Mouse (Mus musculus) cerebellum, postnatal 14 days (tissue): ENCODE measurements around the gene Eif5a2.
A peak's percentile ranks its signal among the peaks of the same experiment; 100 is the strongest.
"Not testable (repeated sequence)": the region's sequence is repeated elsewhere in the genome, so short reads cannot be mapped to it uniquely, and the experiment has no call there.

Source experiments
- DNase-seq, 2 experiments: peaks; one replicate each; pipeline ENCODE4 v3.0.0; 2021; ENCODE audit warnings: mixed read lengths in 2 of 2

Gene Eif5a2

DNA sequence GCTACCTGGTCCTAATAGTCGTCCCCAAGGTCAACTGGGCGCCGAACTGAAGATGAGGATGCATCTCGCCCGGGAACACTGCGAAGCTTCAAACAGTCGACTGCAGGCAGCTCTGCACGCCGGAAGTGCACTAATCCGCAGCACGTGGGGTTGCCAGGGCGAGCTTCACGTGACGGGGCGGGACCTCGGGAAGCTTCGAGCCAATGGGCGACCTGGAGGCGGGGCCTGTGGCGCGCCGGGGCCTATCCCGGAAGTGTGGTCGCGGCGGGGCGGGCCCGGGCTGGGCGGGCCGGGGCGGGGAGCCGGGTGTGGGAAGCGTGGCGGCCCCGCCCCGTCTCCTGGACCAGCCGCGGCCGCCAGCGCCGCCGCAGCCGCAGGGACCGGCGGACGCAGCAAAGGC, at the start of gene Eif5a2:
Gene Eif5a2, plus strand, starts transcription at position 283 of the 400 bp plus-strand sequence.
- DNase-seq = peak; percentile 95 to 97

DNA sequence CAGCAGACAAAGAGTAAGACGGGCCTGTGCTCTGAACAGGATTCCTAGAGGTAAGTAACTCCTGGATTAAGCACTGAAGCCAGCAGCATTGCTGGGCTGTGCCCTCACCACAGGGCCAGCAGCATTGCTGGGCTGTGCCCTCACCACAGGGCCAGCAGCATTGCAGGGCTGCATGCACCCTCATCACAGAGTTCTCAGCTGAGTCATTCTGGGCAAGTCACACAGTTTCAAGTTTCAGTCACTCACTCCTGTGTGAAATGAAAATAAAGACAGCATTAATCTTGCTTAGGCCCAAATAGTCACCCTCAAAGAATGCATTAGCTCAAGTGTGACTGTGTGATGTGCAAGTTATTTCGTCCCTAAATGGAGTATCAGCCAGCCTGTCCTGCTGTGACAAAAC, 46.4 kb upstream of the Eif5a2 start:
- no peak for DNase-seq

DNA sequence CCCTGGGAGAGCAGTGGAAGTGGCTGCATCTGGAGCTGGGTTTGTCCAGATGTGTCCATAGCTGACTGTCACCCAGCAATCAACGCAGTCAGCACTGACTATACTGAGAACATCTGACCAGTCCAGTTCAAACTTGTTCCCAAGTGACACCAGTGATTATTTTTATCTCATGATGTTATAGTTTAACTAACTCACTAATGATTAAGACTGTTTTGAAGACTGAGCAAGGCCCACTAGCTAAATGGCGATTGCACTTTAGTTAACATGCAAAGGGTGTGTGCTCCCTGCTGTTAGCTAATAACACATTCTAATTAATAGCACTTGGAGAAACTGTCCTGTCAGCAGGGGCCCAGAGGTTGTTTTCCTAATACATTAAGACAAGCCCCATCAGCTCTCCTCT, 44.1 kb upstream of the Eif5a2 start:
- DNase-seq = no peak

DNA sequence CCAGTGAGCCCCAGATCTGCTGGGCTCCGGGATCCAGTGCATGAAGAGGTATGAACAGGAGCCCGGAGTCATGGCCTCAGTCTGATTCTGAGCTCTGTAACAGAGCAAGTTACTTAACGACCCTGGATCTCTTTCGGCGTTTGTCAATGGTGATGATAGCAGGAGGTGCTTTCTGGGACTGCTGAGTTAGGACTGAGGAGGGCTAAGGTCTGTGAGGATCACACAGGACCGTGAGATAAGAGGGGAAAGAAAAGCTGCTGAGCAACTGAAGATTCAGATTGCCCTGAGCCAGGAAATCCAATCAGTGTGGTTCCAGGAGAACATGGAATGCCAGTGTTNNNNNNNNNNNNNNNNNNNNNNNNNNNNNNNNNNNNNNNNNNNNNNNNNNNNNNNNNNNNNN, 40.7 kb upstream of the Eif5a2 start:
- DNase-seq = no peak

DNA sequence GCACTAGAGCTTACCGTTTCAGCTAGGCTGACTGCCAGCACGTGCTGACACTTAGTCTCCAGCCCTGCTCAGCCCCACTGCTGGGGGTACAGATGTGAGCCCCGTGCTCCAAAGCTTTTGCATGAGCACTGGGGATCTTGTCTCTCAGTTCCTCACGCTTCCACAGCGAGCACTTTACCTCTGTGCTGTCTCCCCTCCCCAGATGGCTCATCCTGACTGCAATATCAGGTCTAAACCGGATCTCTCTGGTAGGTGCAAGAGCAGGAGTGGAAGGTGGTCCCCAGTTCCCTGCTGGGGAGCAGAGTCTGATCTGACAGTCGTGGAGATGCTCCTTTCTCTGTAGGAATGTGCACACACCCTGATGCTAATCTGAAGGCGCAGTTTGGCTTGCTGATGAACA, 37.8 kb upstream of the Eif5a2 start:
- peak in 1 of 2 experiments; percentile 13 for DNase-seq

DNA sequence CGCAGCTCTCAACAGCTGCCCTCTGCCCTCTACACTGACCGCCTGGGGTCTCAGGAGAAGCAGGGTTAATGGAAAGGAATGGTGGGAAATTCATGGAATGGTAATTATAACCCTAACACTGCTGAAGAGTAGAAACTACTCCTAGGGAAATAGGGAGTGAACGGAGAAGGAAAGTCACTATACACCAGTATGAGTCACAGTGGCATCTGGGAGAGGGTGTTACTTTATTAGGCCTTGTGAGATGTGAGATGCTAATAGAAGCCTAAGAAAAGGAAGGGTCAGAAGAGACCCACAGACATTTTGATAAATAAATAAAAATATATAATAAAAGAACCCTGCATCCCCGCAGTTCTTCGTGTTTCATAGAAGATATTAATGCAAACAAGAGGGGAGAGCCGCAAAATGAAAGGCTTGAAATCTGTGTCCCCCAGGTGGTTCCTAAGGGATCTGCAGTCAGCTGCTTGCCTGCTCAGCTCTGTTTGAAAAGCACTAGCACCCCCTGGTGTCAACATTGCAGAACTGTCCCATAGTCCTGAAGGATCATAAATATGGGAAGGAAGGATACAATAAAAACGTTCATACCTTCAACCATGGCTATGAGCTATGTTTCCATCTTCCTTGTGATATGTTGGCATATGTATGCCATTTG, 35.1 kb upstream of the Eif5a2 start:
- DNase-seq = peak; percentile 89 to 90

DNA sequence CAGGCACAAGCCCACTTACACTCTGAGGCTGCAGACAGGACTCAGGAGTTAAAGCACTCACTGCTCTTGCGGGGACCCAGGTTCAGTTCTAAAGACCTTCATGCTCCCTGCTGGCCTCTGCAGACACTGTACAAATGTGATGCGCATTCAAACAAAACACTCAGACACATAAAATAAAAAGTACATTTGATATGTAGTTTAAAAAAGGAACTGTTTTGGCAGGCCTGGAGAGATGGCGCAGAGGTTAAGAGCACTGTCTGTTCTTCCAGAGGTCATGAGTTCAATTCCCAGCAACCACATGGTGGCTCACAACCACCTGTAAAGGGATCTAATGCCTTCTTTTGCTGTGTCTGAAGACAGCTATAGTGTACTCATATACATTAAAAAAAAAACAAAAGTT, 32.9 kb upstream of the Eif5a2 start:
- no peak for DNase-seq

DNA sequence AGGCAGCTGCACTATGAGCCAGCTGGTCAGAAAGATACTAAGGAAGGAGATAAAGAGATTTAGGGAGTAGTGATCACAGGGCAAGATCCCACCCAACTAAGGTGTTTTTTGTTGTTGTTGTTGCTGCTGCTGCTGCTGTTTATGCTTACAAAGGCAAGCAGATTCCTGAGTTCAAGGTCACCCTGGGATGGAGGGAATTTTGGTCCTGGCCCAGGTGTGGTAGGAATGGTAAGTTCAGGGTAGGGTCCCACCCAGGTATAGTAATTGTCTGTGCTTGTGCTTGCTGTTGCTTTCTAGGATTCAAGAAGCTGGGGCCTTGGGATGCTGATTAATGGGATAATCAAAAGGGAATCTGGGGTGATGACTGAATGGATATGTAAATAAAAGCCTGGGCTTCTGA, 32.1 kb upstream of the Eif5a2 start:
- no peak for DNase-seq

DNA sequence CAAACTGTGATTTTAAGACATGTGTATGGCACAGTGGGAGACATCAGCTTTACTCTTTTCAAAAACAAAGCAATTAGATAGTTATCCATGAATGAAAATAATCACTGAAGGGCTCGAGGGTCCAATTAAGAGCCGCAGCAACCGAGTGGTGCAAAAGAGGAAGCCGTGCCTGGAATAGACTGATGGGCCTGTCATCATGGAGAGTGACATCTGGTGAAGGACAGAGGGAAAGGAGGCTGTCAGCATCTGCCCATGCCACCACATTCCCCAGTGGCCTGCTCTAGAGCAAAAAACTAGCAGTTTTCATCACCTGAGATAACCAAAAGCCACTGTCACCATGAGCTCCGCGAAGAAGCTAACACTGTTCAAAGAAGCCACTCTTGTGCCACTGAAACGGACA, 25.6 kb upstream of the Eif5a2 start:
- no peak for DNase-seq

DNA sequence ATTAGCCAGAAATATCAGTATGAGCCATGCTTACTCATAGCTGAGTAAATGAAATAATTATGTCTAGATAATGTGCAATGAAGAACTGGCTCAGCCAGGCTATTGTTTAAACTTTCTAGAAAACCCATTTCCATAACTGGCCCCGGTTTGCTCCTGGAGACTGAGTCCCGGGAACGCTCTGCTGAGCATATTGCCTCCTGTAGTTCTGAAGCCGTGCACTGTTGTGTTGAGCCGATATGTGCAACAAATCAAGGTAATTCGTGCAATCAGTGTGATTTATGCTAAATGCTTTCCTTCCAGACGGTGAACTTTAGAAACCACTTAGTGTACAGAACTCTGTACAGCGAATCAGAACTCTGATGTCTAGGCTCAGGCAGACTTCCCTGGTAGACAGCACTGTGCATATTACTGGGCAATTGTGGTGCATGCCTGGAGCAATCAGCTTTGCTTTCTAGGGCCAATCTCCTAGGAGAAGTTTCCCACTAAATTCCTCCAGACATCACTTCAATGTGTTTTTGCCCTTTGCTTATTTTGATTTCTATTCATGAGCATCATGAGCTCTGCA, 19.8 kb upstream of the Eif5a2 start:
- no peak for DNase-seq

DNA sequence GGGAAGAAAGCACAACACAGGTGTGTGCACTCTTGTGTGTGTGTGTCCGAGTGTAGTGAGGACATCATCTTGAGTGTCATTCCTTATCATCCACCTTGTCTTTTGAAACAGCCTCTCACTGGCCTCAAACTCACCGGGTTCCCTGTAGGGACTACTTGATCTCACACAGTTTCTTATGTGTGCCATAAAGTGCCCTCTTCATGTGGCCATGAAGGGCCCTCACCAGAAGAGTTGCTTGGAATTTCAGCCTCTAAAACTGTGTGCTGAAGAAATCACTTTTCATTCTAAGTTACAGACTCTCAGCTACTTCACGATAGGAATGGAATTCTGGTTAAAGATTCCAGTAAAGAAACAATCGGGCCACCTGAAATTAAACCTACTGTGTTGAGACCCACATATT, 14.1 kb upstream of the Eif5a2 start:
- no peak for DNase-seq

DNA sequence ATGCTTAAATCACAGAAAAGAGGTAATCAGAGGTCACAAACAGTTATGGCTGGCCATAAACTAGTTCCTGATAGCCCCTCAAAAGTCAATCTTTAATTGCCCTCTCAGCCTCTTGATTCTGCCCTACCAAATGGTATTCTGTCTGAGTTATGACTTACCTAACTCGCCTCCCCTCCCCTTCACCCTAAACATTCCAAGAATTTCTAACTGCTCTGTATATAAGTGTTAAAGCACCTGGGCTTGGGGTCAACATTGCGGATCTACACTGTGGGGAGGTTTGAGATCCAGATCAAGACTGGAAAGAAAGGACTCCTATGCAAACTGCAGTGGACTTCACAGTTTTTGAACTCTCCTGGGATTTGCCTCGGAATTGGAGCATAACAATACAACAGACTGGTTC, 12.9 kb upstream of the Eif5a2 start:
- no peak for DNase-seq

DNA sequence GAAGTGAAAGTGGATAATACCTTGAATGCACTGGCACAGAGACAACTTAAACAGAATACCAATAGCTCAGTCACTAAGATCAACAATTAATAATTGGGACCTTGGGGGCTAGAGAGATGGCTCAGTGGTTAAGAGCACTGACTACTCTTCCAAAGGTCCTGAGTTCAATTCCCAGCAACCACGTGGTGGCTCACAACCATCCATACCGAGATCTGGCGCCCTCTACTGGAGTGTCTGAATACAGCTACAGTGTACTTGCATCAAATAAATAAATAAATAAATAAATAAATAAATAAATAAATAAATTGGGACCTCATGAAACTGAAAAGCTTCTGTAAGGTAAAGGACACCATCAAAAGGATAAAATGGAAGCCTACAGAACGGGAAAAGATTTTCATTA, 8.2 kb upstream of the Eif5a2 start:
- DNase-seq = not testable (repeated sequence)

DNA sequence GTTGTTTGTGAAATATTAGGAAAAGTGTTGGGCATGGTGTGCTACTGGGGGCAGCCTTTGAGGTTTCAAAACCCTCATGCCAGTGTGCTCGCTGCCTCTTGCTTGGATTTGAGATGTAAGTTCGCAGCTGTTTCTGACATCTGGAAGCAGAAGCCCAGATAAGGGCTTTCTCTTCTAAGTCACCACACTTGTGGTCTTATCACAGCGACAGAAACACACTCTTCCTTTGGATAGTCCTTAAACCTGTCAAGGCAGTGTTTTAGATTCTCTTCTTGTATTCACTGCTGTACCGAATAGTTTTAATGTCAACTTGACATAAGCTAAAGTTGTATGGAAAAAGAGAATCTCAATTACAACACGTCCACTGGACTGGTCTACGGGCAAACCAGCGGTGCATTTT, 5.7 kb upstream of the Eif5a2 start:
- no peak for DNase-seq

DNA sequence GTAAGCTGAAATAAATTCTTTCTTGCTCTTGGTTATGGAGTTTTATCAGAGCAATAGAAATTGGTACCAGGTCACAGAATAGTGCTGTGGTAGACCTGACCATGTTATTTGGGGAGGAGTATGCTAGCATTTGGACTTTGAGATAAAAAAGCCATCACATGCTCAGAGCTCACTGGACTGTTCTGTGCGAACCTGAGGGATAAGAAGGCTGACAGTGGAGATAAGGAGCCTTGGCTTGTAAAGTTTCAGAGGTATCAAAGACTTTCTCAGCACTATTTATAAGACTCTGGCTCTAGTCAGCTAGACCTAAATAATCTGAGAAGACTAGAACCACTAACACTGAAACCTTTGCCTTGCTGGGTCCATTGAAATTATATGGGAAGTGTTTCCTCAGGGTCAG, 5.1 kb upstream of the Eif5a2 start:
- no peak for DNase-seq

DNA sequence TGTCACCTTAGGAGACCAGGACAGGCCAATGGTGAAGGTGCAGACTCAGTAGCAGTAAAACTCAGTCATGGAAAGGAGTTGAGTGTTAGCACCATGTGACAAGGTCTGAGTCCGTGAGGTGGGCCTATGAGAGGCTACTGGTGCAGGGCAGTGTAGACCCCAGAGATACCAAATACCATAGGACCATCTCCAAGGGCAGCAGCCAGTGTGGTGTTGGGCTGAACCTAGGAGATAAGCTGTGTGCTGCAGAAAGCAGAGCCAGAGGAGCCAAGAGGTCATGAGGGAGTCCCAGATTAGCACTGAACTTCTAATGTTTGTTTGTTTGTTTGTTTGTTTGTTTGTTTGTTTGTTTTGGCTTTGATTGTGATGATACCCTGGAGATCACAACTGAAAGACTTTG, 4.6 kb upstream of the Eif5a2 start:
- DNase-seq = no peak

DNA sequence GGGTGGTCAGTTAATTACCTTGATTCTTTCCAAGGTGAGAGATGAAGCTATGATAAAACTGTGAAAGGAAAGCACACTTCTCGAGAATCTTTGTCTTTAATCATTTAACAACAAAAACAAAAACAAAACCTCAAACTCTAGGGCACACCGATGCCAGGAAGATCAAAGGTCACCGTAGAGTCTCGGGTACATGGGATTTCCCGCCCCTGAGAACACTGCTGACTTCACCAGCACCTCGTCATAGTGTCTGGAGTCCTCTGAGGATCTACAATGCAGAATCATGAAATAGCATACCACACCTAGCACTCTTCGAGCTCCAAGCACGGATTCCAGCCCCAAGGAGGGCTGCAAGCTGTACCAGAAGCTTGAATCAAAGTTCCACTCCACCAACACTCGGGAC, 565 bp upstream of the Eif5a2 start:
- peak in 1 of 2 experiments; percentile 10 for DNase-seq

DNA sequence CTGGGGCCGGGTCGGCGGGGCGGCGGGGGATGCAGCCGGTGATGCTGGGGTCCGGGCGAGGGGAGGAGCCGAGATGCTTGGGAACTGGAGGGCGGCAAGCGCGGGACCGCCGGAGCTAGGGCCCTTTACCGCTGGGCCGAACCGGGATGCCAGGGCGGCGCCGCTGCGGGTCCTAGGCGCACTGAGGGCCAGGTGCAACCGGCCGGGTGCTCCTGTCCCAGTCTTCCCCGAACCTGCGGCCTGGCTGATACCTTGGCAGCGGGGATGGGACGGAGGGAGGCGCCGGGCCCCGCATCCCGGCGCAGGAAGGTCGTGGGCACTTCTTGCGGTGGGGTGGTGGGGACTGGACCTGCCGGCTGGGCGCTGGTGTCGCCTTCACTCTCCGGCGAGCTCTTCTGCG, 346 bp downstream of the Eif5a2 start:
- no peak for DNase-seq

DNA sequence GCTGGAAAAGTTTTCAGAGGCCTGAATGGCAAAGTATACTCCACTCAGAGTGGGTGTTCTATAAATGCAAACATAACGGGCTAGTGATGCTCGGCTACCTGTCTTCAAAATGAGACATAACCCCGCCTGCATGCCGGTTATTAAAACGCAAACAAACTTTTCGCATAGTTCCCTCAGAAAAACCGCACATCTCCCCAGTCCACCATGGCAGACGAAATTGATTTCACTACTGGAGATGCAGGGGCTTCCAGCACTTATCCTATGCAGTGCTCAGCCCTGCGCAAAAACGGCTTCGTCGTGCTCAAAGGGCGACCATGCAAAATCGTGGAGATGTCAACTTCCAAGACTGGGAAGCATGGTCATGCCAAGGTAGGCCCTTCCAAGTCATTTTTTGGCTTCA, 772 bp downstream of the Eif5a2 start:
- DNase-seq = no peak

DNA sequence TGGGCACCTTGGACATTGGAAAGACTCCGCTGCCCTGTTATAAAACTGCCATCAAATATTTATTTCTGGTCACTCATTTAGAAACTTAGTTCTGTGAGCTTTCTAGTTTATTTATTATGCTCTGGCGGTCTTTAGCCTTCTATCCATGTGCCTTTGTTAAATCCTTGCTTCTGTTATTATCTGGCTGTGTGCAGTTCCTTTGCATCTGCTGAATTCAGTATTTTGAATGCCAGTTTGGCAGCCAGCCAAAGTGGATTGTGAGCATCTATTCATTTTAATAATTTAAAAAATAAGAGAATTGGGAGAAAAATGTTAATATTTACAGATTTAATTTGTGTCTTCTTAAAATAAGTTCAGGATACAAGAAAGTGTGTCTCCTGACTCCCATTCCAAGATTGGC, 3.1 kb downstream of the Eif5a2 start:
- DNase-seq = peak in 1 of 2 experiments; percentile 14

DNA sequence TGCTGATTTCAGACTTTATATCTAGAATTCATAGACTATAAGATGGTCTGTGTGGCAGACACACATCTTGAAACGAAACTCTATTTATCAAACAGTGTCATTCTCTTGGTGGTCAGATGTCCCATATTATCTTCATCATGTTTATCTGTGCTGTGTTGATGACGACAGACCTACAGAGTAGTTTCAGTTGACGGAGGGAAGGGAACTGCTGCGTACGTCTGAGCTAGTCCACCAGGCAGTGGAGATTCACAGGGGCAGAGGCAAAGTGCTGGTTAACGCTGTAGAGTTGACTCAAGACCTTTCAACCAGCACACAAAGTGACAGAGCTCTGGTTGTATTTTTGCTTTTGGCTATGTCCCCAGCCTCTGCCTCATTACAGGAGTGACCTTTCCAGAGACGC, 13.8 kb downstream of the Eif5a2 start:
- no peak for DNase-seq

DNA sequence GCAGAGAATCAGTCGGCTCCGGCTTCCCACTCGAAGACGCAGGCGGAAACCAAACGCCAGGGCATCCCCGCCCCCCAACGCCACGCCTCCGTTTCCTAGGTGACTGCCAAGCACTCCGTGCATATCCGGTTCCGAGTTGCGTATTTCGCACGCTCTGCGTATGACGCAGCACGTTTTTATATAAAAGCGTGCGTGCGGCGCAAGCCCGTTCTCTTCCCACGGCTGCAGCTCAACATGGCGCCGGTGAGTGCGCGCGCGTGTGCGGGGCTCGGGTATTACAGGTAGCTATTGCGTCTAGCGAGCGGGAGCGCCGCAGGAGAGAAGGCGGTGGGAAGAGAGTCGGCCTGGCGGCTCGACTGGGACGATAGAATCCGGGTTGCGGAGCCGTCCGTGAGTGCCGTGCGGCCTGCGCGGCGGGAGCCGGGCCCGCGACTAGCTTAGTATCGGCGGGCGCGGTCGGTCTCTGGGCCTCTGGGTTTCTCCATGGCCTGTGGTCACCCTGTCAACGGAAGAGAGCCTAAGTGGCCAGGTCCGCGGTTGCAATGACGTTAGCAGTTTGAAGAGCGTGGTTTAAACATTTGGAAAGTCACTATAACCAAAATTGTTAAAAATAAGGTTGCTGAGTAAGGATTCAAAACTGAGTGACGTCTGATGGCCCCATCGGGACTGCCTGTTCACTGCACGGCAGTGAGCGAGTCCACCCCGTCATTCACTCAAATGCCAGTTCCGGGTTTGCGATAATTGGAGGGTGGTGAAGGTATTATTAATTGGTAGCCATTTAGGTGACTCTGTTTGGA, 24.4 kb downstream of the Eif5a2 start, which contains the start of gene Rpl22l1:
Gene Rpl22l1, plus strand, starts transcription at position 136 of the 797 bp plus-strand sequence.
- DNase-seq = peak; percentile 97 to 98

DNA sequence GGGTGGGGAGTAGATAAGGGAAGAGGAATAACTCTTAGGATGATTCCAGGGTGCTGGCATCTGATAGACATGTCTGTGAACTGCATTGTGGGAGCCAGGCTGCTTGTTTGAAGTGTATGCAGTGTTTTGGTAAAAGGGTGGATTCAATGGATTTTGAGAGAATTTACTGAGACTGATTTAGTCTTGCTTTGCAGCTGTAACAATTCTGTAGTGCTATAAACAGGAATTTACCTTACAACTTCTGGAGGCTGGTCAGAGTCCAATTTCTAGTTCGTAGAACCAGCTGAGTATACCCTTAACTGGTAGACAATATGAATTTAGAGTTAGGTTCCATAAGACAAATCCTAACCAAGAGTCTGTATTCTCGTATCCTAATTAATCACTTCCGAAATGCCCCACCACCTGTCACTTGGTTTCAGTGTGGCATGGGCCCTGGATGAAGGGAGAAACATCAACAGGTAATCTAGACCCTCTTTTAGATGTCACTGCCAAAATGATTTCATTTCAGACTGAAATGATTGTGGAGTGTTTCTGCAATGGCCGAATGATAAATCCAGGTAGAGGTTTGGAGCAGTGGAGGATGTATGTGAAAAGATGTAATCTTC, 27.1 kb downstream of the Eif5a2 start:
- no peak for DNase-seq

DNA sequence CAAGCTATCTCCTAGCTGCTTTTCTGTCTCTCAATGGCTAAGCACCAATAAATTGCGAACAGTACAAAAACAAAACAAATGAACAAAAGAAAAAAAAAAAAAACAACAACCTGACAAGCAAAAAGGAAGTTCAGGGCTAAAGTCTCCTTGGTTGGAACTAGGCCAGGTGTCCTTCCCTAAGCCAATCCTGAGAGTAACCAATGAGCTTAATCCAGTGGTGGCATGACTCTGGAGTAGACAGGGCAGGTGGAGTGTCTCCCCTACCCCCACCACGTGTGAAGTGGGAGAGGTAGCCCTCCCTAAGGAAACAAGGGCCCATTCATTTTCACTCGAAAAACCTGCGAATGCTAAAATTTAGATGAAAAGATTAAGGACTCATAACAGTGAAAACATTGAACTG, 30.4 kb downstream of the Eif5a2 start:
- no peak for DNase-seq
